Mouse (Mus musculus) hindbrain, embryonic 13.5 days (tissue): ENCODE measurements around the gene Dnase2a. TPM values are rescaled to one million over a fixed set of nuclear protein-coding genes. Genes with fewer than 3 reads are reported as not detected.
A peak's percentile ranks its signal among the peaks of the same experiment; 100 is the strongest.

Experiments used
- ATAC-seq: fragments of 200-750 bp; cut with Nextera tagmentation; 2 replicates; pipeline ENCODE4 v1.8.0; 2017; ENCODE audit warnings: moderate TSS enrichment; ENCODE audit not compliant: low FRiP score
- H3K27ac ChIP-seq: fragments of 300-500 bp; sonication (generic); 2 replicates; pipeline ENCODE4 v1.5.1; 2015; ENCODE audit warnings: inconsistent platforms, mild to moderate bottlenecking, moderate library complexity
- H3K27me3 ChIP-seq: fragments of 300-500 bp; sonication (generic); 2 replicates; pipeline ENCODE4 v1.6.1; 2015; ENCODE audit warnings: mild to moderate bottlenecking, inconsistent platforms
- H3K36me3 ChIP-seq: fragments of 300-500 bp; sonication (generic); 2 replicates; pipeline ENCODE4 v1.6.1; 2015; ENCODE audit warnings: mild to moderate bottlenecking, inconsistent platforms
- H3K4me1 ChIP-seq: fragments of 300-500 bp; sonication (generic); replicated peaks from 2 replicates; pipeline ENCODE4 v1.6.1; 2015; ENCODE audit warnings: inconsistent platforms
- H3K4me2 ChIP-seq: fragments of 300-500 bp; sonication (generic); 2 replicates; pipeline ENCODE4 v1.6.1; 2015; ENCODE audit warnings: inconsistent platforms, mild to moderate bottlenecking, moderate library complexity
- H3K4me3 ChIP-seq: fragments of 300-500 bp; sonication (generic); 2 replicates; pipeline ENCODE4 v1.5.1; 2015; ENCODE audit warnings: mild to moderate bottlenecking, inconsistent platforms
- H3K9ac ChIP-seq: fragments of 300-500 bp; sonication (generic); 2 replicates; pipeline ENCODE4 v1.6.1; 2015; ENCODE audit warnings: mild to moderate bottlenecking, inconsistent platforms
- H3K9me3 ChIP-seq: fragments of 300-500 bp; sonication (generic); 2 replicates; pipeline ENCODE4 v1.6.1; 2016; ENCODE audit warnings: inconsistent platforms
- WGBS: fragments of 180-500 bp; shearing (Covaris S2); methylation state at CpG from one replicate; pipeline ENCODE4 v1.1.7; 2015; 5-methylcytosine and 5-hydroxymethylcytosine counted together
- polyA plus RNA-seq: library from polyadenylated mRNA; unstranded; fragments of >200 nt; fragmentation: Nextera tagmentation; extraction: Ambion mirVana; gene quantifications from 2 replicates; pipeline ENCODE4 v1.2.1, GENCODE M21; 2015

Dnase2a gene
- polyA plus RNA-seq, 1 experiment from 2014 or later, result 5.8 TPM

DNA sequence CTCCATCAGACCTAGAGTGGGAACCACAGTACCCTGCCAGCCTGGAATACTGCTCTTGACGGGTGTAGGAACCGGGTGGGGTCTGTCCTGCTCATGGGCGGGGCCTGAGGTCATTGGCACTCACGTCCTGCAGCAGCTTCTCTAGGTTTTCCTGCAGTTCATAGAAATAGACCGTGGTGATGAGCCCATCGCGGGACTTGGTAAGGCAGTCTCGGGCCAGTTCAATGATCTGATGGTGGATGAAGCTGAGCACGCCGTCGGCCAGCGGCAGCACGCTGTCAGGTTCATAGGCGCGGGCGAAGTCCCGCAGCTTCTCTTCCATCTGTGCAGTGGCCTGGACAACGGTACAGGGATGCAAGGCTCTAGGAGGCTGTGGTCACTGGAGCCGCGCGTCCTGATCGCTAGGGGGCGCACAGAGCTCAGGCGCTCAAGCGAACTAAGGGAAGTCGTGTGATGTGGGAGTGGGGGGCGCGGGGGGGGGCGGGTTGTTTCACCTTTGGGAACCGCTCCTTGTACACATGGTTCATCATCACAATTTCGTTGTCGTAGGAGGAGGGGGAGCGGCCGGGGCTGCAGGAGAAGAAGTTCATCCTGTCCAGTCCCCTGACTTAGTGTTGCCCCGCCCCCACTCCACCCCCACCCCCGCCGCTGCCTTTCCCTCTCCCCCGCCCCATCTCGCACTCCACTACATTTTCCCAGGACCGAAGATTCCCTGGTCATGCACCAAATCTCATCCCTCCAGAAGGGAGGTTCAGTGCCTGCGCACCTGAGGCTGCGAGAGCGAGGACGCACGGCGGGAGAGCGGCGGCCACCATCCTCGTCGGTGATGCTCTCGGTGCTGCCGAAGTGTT lies 20.3 kb downstream of the Dnase2a start:
- peaks cover 8% of the 10 kb centered on the region for H3K4me1 ChIP-seq
- H3K27me3 ChIP-seq, result peaks cover 36% of the 10 kb centered on the region
- peak overlapping the region; percentile 27 for H3K4me3 ChIP-seq
- peaks cover 75% of the 10 kb centered on the region for H3K36me3 ChIP-seq
- peak overlapping the region; percentile 58 for H3K9ac ChIP-seq
- peak; percentile 75 for ATAC-seq
- H3K9me3 ChIP-seq, result no peaks in the 10 kb centered on the region
- 2% methylated on average over 45 of the region's 52 CpGs for WGBS
- H3K27ac ChIP-seq, result no peak overlapping the region
- peak overlapping the region; percentile 50 for H3K4me2 ChIP-seq

DNA sequence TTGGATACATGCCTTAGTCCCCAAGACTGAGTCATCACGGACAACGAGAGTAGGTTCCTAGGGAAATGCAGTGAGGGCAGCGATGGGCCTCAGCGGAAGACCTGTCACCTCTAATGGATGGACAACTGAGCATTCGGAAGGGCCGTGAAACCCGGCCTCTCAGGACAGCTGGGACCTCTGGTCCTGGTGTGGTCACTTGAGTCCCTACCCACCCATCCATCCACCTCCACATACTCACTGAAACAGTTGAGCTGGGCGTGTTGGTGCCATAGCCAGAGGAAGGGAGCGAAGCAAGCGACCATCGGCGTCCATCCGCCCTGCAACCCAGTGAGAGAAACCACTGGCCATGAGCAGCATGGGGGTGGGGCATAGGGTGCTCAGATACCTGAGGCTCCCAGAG lies 22.2 kb downstream of the Dnase2a start:
- Histone ChIP-seq H3K4me3 (no peak overlapping the region), H3K4me2 (no peak overlapping the region), H3K9me3 (no peaks in the 10 kb centered on the region), H3K27ac (no peak overlapping the region), H3K27me3 (peaks cover 37% of the 10 kb centered on the region), H3K36me3 (peaks cover 58% of the 10 kb centered on the region), H3K4me1 (peaks cover 27% of the 10 kb centered on the region), H3K9ac (0 out of 2 replicates have a peak overlapping the region, but pooled peaks have one; percentile 19)
- 85% methylated on average over 13 of the region's 13 CpGs for WGBS
- no peak for ATAC-seq

- 83% methylated on average over 16 of the region's 16 CpGs for WGBS
- Histone ChIP-seq H3K9ac (peak overlapping the region; percentile 98; the same call in 1 of the 2 replicates), H3K4me3 (peak overlapping the region; percentile 85), H3K36me3 (peaks cover 33% of the 10 kb centered on the region), H3K4me1 (peaks cover 44% of the 10 kb centered on the region), H3K27me3 (peaks cover 37% of the 10 kb centered on the region), H3K27ac (peak overlapping the region; percentile 40; the same call in 1 of the 2 replicates), H3K9me3 (no peaks in the 10 kb centered on the region), H3K4me2 (peak overlapping the region; percentile 87)
- no peak for ATAC-seq
Measured at GRCm38 (mm10) chr8:84933767-84934559, 25.6 kb downstream of the Dnase2a start.

DNA sequence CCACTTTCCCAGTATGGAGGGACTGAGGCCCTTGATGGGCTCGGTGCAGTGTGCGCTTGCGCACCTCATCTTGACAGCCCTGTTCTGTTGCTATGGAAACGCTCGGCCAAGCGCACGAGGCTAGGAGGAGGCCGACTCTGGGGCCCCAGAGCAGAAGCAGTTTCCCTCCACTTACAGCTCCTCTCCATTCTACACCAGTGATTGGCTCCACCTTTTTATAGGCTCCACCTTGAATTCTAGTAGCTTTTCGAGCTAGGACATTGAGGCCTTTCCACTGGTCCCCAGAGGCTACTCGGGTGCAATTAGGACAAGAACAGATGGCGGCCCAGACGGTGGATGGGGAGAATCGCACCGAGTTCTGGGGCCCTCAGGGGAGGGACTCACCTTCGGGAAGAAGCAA lies 26.5 kb downstream of the Dnase2a start:
- 1% methylated on average over 15 of the region's 15 CpGs for WGBS
- H3K4me1 ChIP-seq, result peaks cover 37% of the 10 kb centered on the region
- peak overlapping the region; percentile 87 for H3K4me2 ChIP-seq
- peak overlapping the region; percentile 98 for H3K9ac ChIP-seq
- H3K4me3 ChIP-seq, result peak overlapping the region; percentile 85
- peak overlapping the region; percentile 98 for H3K27ac ChIP-seq
- peaks cover 28% of the 10 kb centered on the region for H3K36me3 ChIP-seq
- no peaks in the 10 kb centered on the region for H3K9me3 ChIP-seq
- peak; percentile 67 for ATAC-seq
- peaks cover 35% of the 10 kb centered on the region for H3K27me3 ChIP-seq

DNA sequence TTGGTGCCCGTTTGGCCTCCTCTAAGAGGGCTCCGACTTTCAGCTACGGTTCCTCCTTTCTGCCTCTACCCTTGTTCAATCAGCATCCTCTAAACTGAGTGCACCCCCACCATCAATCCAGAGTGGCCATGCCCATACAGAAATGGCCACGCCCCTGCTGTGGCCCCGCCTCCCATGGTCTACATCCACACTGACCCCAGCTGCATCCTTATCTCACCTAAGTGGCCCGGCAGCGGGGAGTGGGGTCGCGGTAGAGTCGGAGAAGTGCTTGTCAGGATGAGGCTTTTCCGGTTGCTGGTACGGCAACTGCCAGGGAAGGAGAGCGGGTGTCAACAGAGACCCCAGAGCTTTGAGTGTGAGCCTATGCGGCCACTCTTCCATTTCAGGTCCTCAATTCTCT lies 27.1 kb downstream of the Dnase2a start:
- Histone ChIP-seq H3K27ac (peak overlapping the region; percentile 98), H3K9me3 (no peaks in the 10 kb centered on the region), H3K4me1 (peaks cover 37% of the 10 kb centered on the region), H3K9ac (peak overlapping the region; percentile 98), H3K4me3 (peak overlapping the region; percentile 85), H3K4me2 (peak overlapping the region; percentile 87), H3K36me3 (peaks cover 21% of the 10 kb centered on the region), H3K27me3 (peaks cover 29% of the 10 kb centered on the region)
- ATAC-seq, result peak; percentile 10; the same call in 1 of the 2 replicates
- 5% methylated on average over 14 of the region's 14 CpGs for WGBS

GRCm38 (mm10) chr8:84936041-84936961 lies 27.9 kb downstream of the Dnase2a start:
- H3K27me3 ChIP-seq, result peaks cover 30% of the 10 kb centered on the region
- peak overlapping the region; percentile 98 for H3K27ac ChIP-seq
- H3K4me3 ChIP-seq, result peak overlapping the region; percentile 85
- 13% methylated on average over 20 of the region's 23 CpGs for WGBS
- H3K9me3 ChIP-seq, result no peaks in the 10 kb centered on the region
- peaks cover 37% of the 10 kb centered on the region for H3K4me1 ChIP-seq
- H3K36me3 ChIP-seq, result peaks cover 16% of the 10 kb centered on the region
- peak; percentile 56 for ATAC-seq
- H3K4me2 ChIP-seq, result peak overlapping the region; percentile 87
- H3K9ac ChIP-seq, result peak overlapping the region; percentile 98

DNA sequence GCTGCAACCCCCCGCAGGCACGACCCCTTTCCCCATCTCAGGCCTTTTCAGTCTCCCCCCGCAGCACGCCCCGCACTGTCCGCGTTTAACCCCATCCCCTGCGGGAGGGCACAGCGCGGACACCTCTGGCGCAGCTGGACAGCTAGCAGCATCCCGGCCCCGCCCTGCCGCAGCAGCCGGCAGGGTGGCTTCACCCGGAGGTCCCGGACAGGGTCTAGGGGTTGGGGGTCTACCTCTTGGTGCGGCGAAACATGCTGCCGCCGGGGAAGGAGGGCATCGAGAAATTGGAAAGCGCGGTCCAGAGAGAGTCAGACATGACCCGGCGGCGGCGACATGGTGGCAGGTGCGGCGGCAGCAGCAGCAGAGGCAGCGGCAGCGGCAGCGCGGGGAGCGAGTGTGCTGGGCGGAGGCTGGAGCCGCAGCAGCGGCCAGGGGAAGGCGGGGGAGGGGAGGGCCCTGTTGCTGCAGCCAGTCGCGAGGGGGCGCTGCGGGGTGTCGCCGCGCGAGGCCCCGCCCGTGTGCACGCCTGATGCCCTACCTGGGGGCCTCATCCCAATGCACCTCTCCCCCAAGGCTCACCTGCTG lies 28.7 kb downstream of the Dnase2a start, which contains the start of gene Mast1:
Gene Mast1, minus strand, starts transcription at position 398 of the 585 bp plus-strand sequence.
- H3K9ac ChIP-seq, result peak within 1 kb of the TSS; percentile 98
- 0% methylated on average over 45 of the region's 50 CpGs for WGBS
- H3K4me1 ChIP-seq, result peaks cover 37% of the 10 kb centered on the region
- peaks cover 22% of the 10 kb centered on the region for H3K27me3 ChIP-seq
- H3K4me3 ChIP-seq, result peak within 1 kb of the TSS; percentile 85
- H3K9me3 ChIP-seq, result no peaks in the 10 kb centered on the region
- H3K27ac ChIP-seq, result peak within 1 kb of the TSS; percentile 98
- ATAC-seq, result peak; percentile 53
- peaks cover 9% of the 10 kb centered on the region for H3K36me3 ChIP-seq
- H3K4me2 ChIP-seq, result peak within 1 kb of the TSS; percentile 87

GRCm38 (mm10) chr8:84937620-84938485 lies 29.5 kb downstream of the Dnase2a start:
- WGBS, result 66% methylated on average over 12 of the region's 13 CpGs
- ATAC-seq, result no peak
- Histone ChIP-seq H3K9me3 (no peaks in the 10 kb centered on the region), H3K4me2 (peak overlapping the region; percentile 87), H3K36me3 (peaks cover under 1% of the 10 kb centered on the region), H3K27ac (peak overlapping the region; percentile 98), H3K4me3 (peak overlapping the region; percentile 85), H3K4me1 (peaks cover 37% of the 10 kb centered on the region), H3K27me3 (peaks cover 18% of the 10 kb centered on the region), H3K9ac (peak overlapping the region; percentile 98)

- 26% methylated on average over 4 of the region's 4 CpGs for WGBS
- ATAC-seq, result no peak
Measured at GRCm38 (mm10) chr8:84943699-84944098, 35.3 kb downstream of the Dnase2a start.

GRCm38 (mm10) chr8:84944478-84945160 lies 36.3 kb downstream of the Dnase2a start:
- ATAC-seq, result peak; percentile 31; the same call in 1 of the 2 replicates
- H3K4me2 ChIP-seq, result peak overlapping the region; percentile 80
- 2% methylated on average over 26 of the region's 26 CpGs for WGBS
- peak overlapping the region; percentile 63 for H3K4me3 ChIP-seq
- H3K36me3 ChIP-seq, result no peaks in the 10 kb centered on the region
- no peak overlapping the region for H3K27ac ChIP-seq
- peaks cover 35% of the 10 kb centered on the region for H3K4me1 ChIP-seq
- H3K9ac ChIP-seq, result no peak overlapping the region
- no peaks in the 10 kb centered on the region for H3K9me3 ChIP-seq
- H3K27me3 ChIP-seq, result peaks cover 66% of the 10 kb centered on the region

More at GRCm38 (mm10) chr8:84943699-84944098, 35.3 kb downstream of the Dnase2a start:
- H3K4me3 ChIP-seq, result 0 out of 2 replicates have a peak overlapping the region, but pooled peaks have one; percentile 63
- H3K27me3 ChIP-seq, result peaks cover 62% of the 10 kb centered on the region
- no peak overlapping the region for H3K27ac ChIP-seq
- peaks cover 35% of the 10 kb centered on the region for H3K4me1 ChIP-seq
- no peak overlapping the region for H3K9ac ChIP-seq
- peak overlapping the region; percentile 80; the same call in 1 of the 2 replicates for H3K4me2 ChIP-seq
- no peaks in the 10 kb centered on the region for H3K36me3 ChIP-seq
- no peaks in the 10 kb centered on the region for H3K9me3 ChIP-seq
